Mouse (Mus musculus): ENCODE measurements at regions not wholly inside any gene's neighbourhood (a gene's known extent, or its start where the extent isn't known, plus 50 kb on each side); places are given as distances from the start of the nearest gene placed in this dataset.
A peak's percentile ranks its signal among the peaks of the same experiment; 100 is the strongest.

GRCm38 (mm10) chr1:73123012-73123411, 107.3 kb upstream of the Tnp1 start:
- 84% methylated on average over 9 of the region's 9 CpGs for WGBS
- no peaks in the 10 kb centered on the region for H3K27me3 ChIP-seq (replicated peaks; ENCODE audit: control insufficient read depth, insufficient read depth, low read length)
- no peaks in the 10 kb centered on the region for H3K36me3 ChIP-seq (ENCODE audit: control insufficient read depth, insufficient read depth, low read length)
- H3K27ac ChIP-seq (ENCODE audit: insufficient read depth, low read depth, low read length), result no peak overlapping the region
- H3K4me3 ChIP-seq (ENCODE audit: insufficient read depth, low read depth, low read length), result no peak overlapping the region
- DNase-seq, result no peak
- no peaks in the 10 kb centered on the region for H3K4me1 ChIP-seq (ENCODE audit: control insufficient read depth, insufficient read depth, low read length)
- no peak for TF ChIP-seq POLR2A (IDR thresholded peaks at IDR 0.05; ENCODE audit: low read depth, low read length)

GRCm38 (mm10) chr1:73118661-73119060, 103.0 kb upstream of the Tnp1 start:
- Histone ChIP-seq H3K4me1 (ENCODE audit: control insufficient read depth, insufficient read depth, low read length) (no peaks in the 10 kb centered on the region), H3K36me3 (ENCODE audit: control insufficient read depth, insufficient read depth, low read length) (no peaks in the 10 kb centered on the region), H3K4me3 (ENCODE audit: insufficient read depth, low read depth, low read length) (no peak overlapping the region), H3K27me3 (replicated peaks; ENCODE audit: control insufficient read depth, insufficient read depth, low read length) (no peaks in the 10 kb centered on the region), H3K27ac (ENCODE audit: insufficient read depth, low read depth, low read length) (no peak overlapping the region)
- DNase-seq, result peak; percentile 25
- TF ChIP-seq CTCF (conservative IDR thresholded peaks at IDR 0.05; ENCODE audit: insufficient read depth, insufficient read length, low read depth, low read length), result no peak
- no peak for TF ChIP-seq POLR2A (IDR thresholded peaks at IDR 0.05; ENCODE audit: low read depth, low read length)
- WGBS, result 63% methylated on average over 6 of the region's 6 CpGs

- H3K4me1 ChIP-seq (ENCODE audit: control insufficient read depth, insufficient read depth, low read length), result no peaks in the 10 kb centered on the region; the same call in 1 of the 2 replicates
- DNase-seq, result no peak
- whole genome bisulfite sequencing, result 37% methylated on average over 2 of the region's 2 CpGs
- no peak overlapping the region for H3K27ac ChIP-seq (ENCODE audit: insufficient read depth, low read depth, low read length)
- H3K27me3 ChIP-seq (replicated peaks; ENCODE audit: control insufficient read depth, insufficient read depth, low read length), result no peaks in the 10 kb centered on the region
- no peak overlapping the region for H3K4me3 ChIP-seq (ENCODE audit: insufficient read depth, low read depth, low read length)
- H3K36me3 ChIP-seq (ENCODE audit: control insufficient read depth, insufficient read depth, low read length), result no peaks in the 10 kb centered on the region
- TF ChIP-seq CTCF (conservative IDR thresholded peaks at IDR 0.05; ENCODE audit: insufficient read depth, insufficient read length, low read depth, low read length) (no peak), POLR2A (IDR thresholded peaks at IDR 0.05; ENCODE audit: low read depth, low read length) (no peak)
These were observed 100.8 kb upstream of the Tnp1 start for GRCm38 (mm10) chr1:73116526-73116925.

- no peak overlapping the region for H3K27ac ChIP-seq (ENCODE audit: insufficient read depth, low read depth, low read length)
- TF ChIP-seq CTCF (conservative IDR thresholded peaks at IDR 0.05; ENCODE audit: insufficient read depth, insufficient read length, low read depth, low read length) (no peak), POLR2A (IDR thresholded peaks at IDR 0.05; ENCODE audit: low read depth, low read length) (no peak)
- 91% methylated on average over 5 of the region's 5 CpGs for WGBS
- no peak overlapping the region for H3K4me3 ChIP-seq (ENCODE audit: insufficient read depth, low read depth, low read length)
- no peaks in the 10 kb centered on the region for H3K36me3 ChIP-seq (ENCODE audit: control insufficient read depth, insufficient read depth, low read length)
- DNase-seq, result no peak
- H3K4me1 ChIP-seq (ENCODE audit: control insufficient read depth, insufficient read depth, low read length), result no peaks in the 10 kb centered on the region; the same call in 1 of the 2 replicates
- H3K27me3 ChIP-seq (replicated peaks; ENCODE audit: control insufficient read depth, insufficient read depth, low read length), result no peaks in the 10 kb centered on the region
These were observed 100.1 kb upstream of the Tnp1 start for GRCm38 (mm10) chr1:73115854-73116253.

DNA sequence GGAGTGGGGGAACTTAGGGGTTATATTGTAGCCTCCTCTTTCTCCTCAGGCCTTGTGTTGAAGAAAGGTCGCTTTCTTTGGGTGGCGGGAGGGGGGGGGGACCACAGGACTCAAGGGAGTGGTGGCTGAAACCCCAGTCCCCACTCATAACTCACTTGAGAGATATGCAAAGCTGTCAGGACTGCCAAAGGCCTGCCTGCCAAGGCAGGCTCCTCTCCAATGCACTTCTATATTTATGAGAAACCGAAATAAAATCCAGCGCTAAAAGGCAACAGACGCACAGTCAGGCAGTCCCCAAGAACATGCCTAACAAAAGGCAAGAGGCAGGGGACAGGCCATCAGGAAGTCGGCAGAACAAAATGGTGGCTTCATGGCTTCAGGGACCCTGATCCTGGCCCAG, 97.4 kb upstream of the Tnp1 start:
- DNase-seq, result peak; percentile 17
- no peaks in the 10 kb centered on the region for H3K36me3 ChIP-seq (ENCODE audit: control insufficient read depth, insufficient read depth, low read length)
- WGBS, result 72% methylated on average over 6 of the region's 6 CpGs

GRCm38 (mm10) chr1:73112711-73113110, 97.0 kb upstream of the Tnp1 start:
- no peak for DNase-seq
- Histone ChIP-seq H3K27ac (ENCODE audit: insufficient read depth, low read depth, low read length) (no peak overlapping the region), H3K27me3 (replicated peaks; ENCODE audit: control insufficient read depth, insufficient read depth, low read length) (no peaks in the 10 kb centered on the region), H3K4me3 (ENCODE audit: insufficient read depth, low read depth, low read length) (no peak overlapping the region), H3K4me1 (ENCODE audit: control insufficient read depth, insufficient read depth, low read length) (no peaks in the 10 kb centered on the region; the same call in 1 of the 2 replicates), H3K36me3 (ENCODE audit: control insufficient read depth, insufficient read depth, low read length) (no peaks in the 10 kb centered on the region)
- WGBS, result 76% methylated on average over 3 of the region's 3 CpGs
- TF ChIP-seq CTCF (conservative IDR thresholded peaks at IDR 0.05; ENCODE audit: insufficient read depth, insufficient read length, low read depth, low read length) (no peak), POLR2A (IDR thresholded peaks at IDR 0.05; ENCODE audit: low read depth, low read length) (no peak)

More for the DNA sequence above, 97.4 kb upstream of the Tnp1 start:
- H3K27ac ChIP-seq (ENCODE audit: insufficient read depth, low read depth, low read length), result 0 out of 2 replicates have a peak overlapping the region, but pooled peaks have one; percentile 1
- H3K27me3 ChIP-seq (replicated peaks; ENCODE audit: control insufficient read depth, insufficient read depth, low read length), result no peaks in the 10 kb centered on the region
- H3K4me1 ChIP-seq (ENCODE audit: control insufficient read depth, insufficient read depth, low read length), result no peaks in the 10 kb centered on the region; the same call in 1 of the 2 replicates
- TF ChIP-seq CTCF (conservative IDR thresholded peaks at IDR 0.05; ENCODE audit: insufficient read depth, insufficient read length, low read depth, low read length) (no peak), POLR2A (IDR thresholded peaks at IDR 0.05; ENCODE audit: low read depth, low read length) (no peak)
- H3K4me3 ChIP-seq (ENCODE audit: insufficient read depth, low read depth, low read length), result no peak overlapping the region

DNA sequence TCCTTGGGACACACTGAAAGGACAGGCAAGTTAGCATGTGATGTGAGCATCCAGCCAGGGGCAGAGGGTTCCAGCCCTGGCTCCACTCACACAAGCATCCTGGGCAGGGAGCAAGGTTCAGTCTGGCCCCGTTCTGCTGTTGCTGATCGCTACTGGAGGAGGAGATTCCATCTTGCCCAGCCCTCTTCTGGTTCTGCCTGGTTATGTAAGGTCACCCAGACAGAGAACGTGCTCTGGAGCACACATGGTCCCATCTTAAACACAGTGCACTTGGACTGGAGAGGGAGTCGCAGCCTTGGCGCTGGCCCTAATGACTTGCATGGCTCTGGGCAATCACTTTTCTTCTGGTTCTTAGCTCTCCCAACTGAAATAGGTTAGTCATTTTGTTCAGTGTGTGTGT, 96.2 kb upstream of the Tnp1 start:
- 61% methylated on average over 5 of the region's 5 CpGs for WGBS
- no peak overlapping the region for H3K4me3 ChIP-seq (ENCODE audit: insufficient read depth, low read depth, low read length)
- H3K36me3 ChIP-seq (ENCODE audit: control insufficient read depth, insufficient read depth, low read length), result no peaks in the 10 kb centered on the region
- peak; percentile 88 for DNase-seq
- TF ChIP-seq POLR2A (IDR thresholded peaks at IDR 0.05; ENCODE audit: low read depth, low read length), result no peak
- no peak for TF ChIP-seq CTCF (conservative IDR thresholded peaks at IDR 0.05; ENCODE audit: insufficient read depth, insufficient read length, low read depth, low read length)
- no peaks in the 10 kb centered on the region; the same call in 1 of the 2 replicates for H3K4me1 ChIP-seq (ENCODE audit: control insufficient read depth, insufficient read depth, low read length)
- H3K27ac ChIP-seq (ENCODE audit: insufficient read depth, low read depth, low read length), result no peak overlapping the region
- H3K27me3 ChIP-seq (replicated peaks; ENCODE audit: control insufficient read depth, insufficient read depth, low read length), result no peaks in the 10 kb centered on the region
